Mouse (Mus musculus) stomach, embryonic 14.5 days (tissue): ENCODE measurements at regions not wholly inside any gene's neighbourhood (a gene's known extent, or its start where the extent isn't known, plus 50 kb on each side); places are given as distances from the start of the nearest gene placed in this dataset.

ENCODE experiments used
- ATAC-seq: fragments of 200-750 bp; cut with Nextera tagmentation; 2 replicates; pipeline ENCODE4 v1.8.0; 2017; ENCODE audit warnings: low read depth, moderate TSS enrichment; ENCODE audit not compliant: insufficient number of reproducible peaks, insufficient read depth, low FRiP score
- H3K27ac ChIP-seq: fragments of 300-500 bp; sonication (generic); 2 replicates; pipeline ENCODE4 v1.5.1; 2014; ENCODE audit warnings: mild to moderate bottlenecking, low read length, moderate library complexity, mixed read lengths
- H3K27me3 ChIP-seq: fragments of 300-500 bp; sonication (generic); 2 replicates; pipeline ENCODE4 v1.6.1; 2014; ENCODE audit warnings: low read length, control low read depth, mixed read lengths; ENCODE audit not compliant: control insufficient read depth, insufficient read depth
- H3K36me3 ChIP-seq: fragments of 300-500 bp; sonication (generic); 2 replicates; pipeline ENCODE4 v1.6.1; 2014; ENCODE audit warnings: mild to moderate bottlenecking, control low read depth, low read length, moderate library complexity, mixed read lengths; ENCODE audit not compliant: control insufficient read depth, insufficient read depth
- H3K4me1 ChIP-seq: fragments of 300-500 bp; sonication (generic); 2 replicates; pipeline ENCODE4 v1.6.1; 2014; ENCODE audit warnings: low read length, control low read depth, mixed read lengths; ENCODE audit not compliant: control insufficient read depth, insufficient read depth
- H3K4me2 ChIP-seq: fragments of 300-500 bp; sonication (generic); replicated peaks from 2 replicates; pipeline ENCODE4 v1.6.1; 2014; ENCODE audit warnings: low read depth, low read length, control low read depth
- H3K4me3 ChIP-seq: fragments of 300-500 bp; sonication (generic); 2 replicates; pipeline ENCODE4 v1.5.1; 2014; ENCODE audit warnings: low read depth, low read length, control low read depth
- H3K9ac ChIP-seq: fragments of 300-500 bp; sonication (generic); replicated peaks from 2 replicates; pipeline ENCODE4 v1.6.1; 2014; ENCODE audit warnings: low read depth, mild to moderate bottlenecking, control low read depth, low read length, moderate library complexity, mixed read lengths
- H3K9me3 ChIP-seq: fragments of 300-500 bp; sonication (generic); 2 replicates; pipeline ENCODE4 v1.6.1; 2016; ENCODE audit warnings: low read depth, low read length, control low read depth; ENCODE audit not compliant: control insufficient read depth
- WGBS: fragments of 180-500 bp; shearing (Covaris S2); extraction: QIAGEN DNeasy Blood & Tissue Kit; methylation state at CpG from one replicate; pipeline ENCODE4 v1.1.7; 2014; 5-methylcytosine and 5-hydroxymethylcytosine counted together

DNA sequence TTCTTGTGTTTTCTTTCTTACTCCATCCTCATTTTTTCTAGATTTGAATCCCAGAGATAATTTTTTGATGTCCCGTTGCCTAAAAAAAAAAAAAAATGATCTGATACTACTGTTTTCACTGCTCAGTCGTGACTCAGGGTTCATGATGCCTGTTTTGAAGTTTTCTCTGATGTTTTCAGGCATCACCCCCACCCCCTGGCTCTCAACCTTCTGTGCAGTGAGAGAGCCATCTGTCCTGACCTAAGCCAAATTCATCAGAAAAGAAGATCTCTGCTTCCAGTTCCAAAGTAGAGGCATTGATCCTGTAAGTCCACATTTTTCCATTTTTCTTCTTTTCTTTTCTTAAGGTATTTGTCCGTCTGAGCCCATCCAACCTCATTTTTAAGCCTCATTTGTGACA is 423.3 kb downstream of the Col12a1 start:
- 72% methylated on average over 3 of the region's 3 CpGs for WGBS
- Histone ChIP-seq H3K4me3 (no peak overlapping the region), H3K36me3 (no peaks in the 10 kb centered on the region), H3K4me2 (no peak overlapping the region), H3K4me1 (no peaks in the 10 kb centered on the region), H3K9ac (no peak overlapping the region), H3K27ac (no peak overlapping the region), H3K9me3 (no peaks in the 10 kb centered on the region), H3K27me3 (no peaks in the 10 kb centered on the region)
- no peak for ATAC-seq

- no peak for ATAC-seq
- no peaks in the 10 kb centered on the region for H3K36me3 ChIP-seq
- H3K27me3 ChIP-seq: no peaks in the 10 kb centered on the region
- 74% methylated on average over 3 of the region's 3 CpGs for WGBS
- H3K9me3 ChIP-seq: no peaks in the 10 kb centered on the region
- no peak overlapping the region for H3K9ac ChIP-seq
- no peak overlapping the region for H3K27ac ChIP-seq
- no peaks in the 10 kb centered on the region for H3K4me1 ChIP-seq
- H3K4me3 ChIP-seq: no peak overlapping the region
- H3K4me2 ChIP-seq: no peak overlapping the region
Measured at GRCm38 (mm10) chr9:79301580-79301979, 417.1 kb downstream of the Col12a1 start.

- WGBS: 24% methylated on average over 3 of the region's 3 CpGs
- no peak overlapping the region for H3K4me3 ChIP-seq
- no peak overlapping the region for H3K9ac ChIP-seq
- no peak for ATAC-seq
- H3K4me1 ChIP-seq: no peaks in the 10 kb centered on the region
- no peaks in the 10 kb centered on the region for H3K9me3 ChIP-seq
- no peaks in the 10 kb centered on the region for H3K27me3 ChIP-seq
- H3K36me3 ChIP-seq: no peaks in the 10 kb centered on the region
- H3K27ac ChIP-seq: no peak overlapping the region
- no peak overlapping the region for H3K4me2 ChIP-seq
Measured at GRCm38 (mm10) chr9:79310591-79310990, 408.0 kb downstream of the Col12a1 start.

- no peak overlapping the region for H3K4me3 ChIP-seq
- H3K4me2 ChIP-seq: no peak overlapping the region
- no peaks in the 10 kb centered on the region for H3K27me3 ChIP-seq
- no peak overlapping the region for H3K27ac ChIP-seq
- ATAC-seq: no peak
- no peak overlapping the region for H3K9ac ChIP-seq
- H3K36me3 ChIP-seq: no peaks in the 10 kb centered on the region
- no peaks in the 10 kb centered on the region for H3K9me3 ChIP-seq
- H3K4me1 ChIP-seq: no peaks in the 10 kb centered on the region
Measured at GRCm38 (mm10) chr9:79317411-79317810, 401.2 kb downstream of the Col12a1 start.

DNA sequence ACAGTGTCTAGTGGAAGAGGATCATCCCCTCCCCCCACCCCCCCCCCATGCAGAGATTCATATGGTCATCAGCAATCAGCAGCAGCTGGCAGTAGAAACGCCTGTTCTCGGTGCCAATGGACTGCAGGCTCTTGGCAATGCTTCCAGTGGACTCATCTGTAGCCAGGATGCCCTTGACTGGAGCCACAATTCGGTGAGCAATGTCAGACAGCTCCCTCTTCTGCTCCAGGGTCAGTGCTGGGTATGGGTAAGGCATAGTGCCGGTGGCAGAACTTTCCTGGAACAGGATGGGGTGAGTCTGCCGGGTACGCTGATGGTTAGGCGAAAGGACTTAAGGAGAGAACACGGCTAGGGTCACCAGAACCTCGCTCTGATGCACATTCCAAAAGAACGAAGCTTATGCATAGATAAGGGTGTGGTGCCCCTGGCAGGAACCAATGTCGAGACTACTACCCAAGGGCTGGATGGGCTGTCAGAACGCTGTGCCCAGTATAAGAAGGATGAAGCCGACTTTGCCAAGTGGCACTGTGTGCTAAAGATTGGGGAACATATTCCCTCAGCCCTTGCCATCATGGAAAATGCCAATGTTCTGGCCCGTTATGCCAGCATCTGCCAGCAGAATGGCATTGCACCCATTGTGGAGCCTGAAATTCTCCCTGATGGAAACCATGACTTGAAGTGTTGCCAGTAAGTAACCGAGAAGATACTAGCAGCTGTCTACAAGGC is 372.1 kb downstream of the Col12a1 start:
- WGBS: 93% methylated on average over 15 of the region's 15 CpGs

DNA sequence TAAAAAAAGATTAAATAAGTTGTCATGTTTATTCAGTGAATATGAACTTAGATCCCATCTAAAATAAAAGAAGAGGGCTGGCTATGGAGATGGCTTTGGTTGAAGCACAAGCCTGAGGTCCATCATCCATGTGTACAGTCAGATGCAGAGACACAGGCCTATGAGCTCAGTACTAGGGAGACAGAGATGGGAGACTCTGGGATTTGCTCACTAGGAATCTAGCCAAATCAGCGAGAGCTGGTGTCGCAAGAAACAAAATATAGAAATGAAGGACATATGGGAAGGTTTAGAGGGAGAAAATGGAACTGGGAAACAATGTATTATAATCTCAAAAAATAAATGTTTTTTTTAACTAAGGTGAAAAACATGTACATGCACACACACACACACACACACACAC is 326.6 kb downstream of the Col12a1 start:
- no peak for ATAC-seq
- Histone ChIP-seq H3K4me3 (no peak overlapping the region), H3K27ac (no peak overlapping the region)

More for the DNA sequence above, 372.1 kb downstream of the Col12a1 start:
- Histone ChIP-seq H3K9me3 (0 out of 2 replicates have a peak, but pooled peaks cover 4% of the 10 kb centered on the region), H3K4me1 (no peaks in the 10 kb centered on the region), H3K4me2 (no peak overlapping the region), H3K4me3 (no peak overlapping the region), H3K27me3 (no peaks in the 10 kb centered on the region), H3K36me3 (no peaks in the 10 kb centered on the region), H3K9ac (no peak overlapping the region), H3K27ac (no peak overlapping the region)
- no peak for ATAC-seq

GRCm38 (mm10) chr9:79414989-79415388 is 303.6 kb downstream of the Col12a1 start:
- Histone ChIP-seq H3K27ac (no peak overlapping the region), H3K9ac (no peak overlapping the region), H3K36me3 (no peaks in the 10 kb centered on the region), H3K4me3 (no peak overlapping the region), H3K4me2 (no peak overlapping the region), H3K4me1 (no peaks in the 10 kb centered on the region), H3K27me3 (no peaks in the 10 kb centered on the region), H3K9me3 (no peaks in the 10 kb centered on the region)
- no peak for ATAC-seq

More for the DNA sequence above, 326.6 kb downstream of the Col12a1 start:
- Histone ChIP-seq H3K36me3 (no peaks in the 10 kb centered on the region), H3K9ac (no peak overlapping the region), H3K9me3 (no peaks in the 10 kb centered on the region), H3K4me2 (no peak overlapping the region), H3K4me1 (no peaks in the 10 kb centered on the region), H3K27me3 (no peaks in the 10 kb centered on the region)
- WGBS: 75% methylated on average over 2 of the region's 2 CpGs

DNA sequence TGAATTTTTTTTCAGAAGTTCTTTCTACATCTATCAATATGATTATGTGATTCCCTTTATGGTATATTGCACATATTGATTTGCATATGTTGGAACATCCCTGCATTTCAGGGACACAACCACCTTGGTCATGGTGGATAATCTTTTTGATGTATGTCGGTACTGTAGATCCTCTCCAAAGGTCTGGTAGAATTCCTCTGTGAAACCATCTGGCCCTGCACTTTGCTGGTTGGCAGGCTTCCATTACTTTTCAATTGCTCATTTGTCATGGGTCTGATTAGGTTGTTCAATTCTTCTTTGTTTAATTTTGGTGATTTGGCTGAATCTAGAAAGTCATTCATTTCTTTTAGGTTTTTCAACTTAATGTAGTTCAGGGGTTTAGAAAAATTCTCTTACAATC is 288.2 kb downstream of the Col12a1 start:
- Histone ChIP-seq H3K9me3 (no peaks in the 10 kb centered on the region), H3K4me3 (no peak overlapping the region), H3K4me2 (no peak overlapping the region), H3K9ac (no peak overlapping the region), H3K36me3 (no peaks in the 10 kb centered on the region), H3K27me3 (no peaks in the 10 kb centered on the region), H3K27ac (no peak overlapping the region), H3K4me1 (no peaks in the 10 kb centered on the region)
- WGBS: 50% methylated on average over 1 of the region's 1 CpGs
- ATAC-seq: no peak

DNA sequence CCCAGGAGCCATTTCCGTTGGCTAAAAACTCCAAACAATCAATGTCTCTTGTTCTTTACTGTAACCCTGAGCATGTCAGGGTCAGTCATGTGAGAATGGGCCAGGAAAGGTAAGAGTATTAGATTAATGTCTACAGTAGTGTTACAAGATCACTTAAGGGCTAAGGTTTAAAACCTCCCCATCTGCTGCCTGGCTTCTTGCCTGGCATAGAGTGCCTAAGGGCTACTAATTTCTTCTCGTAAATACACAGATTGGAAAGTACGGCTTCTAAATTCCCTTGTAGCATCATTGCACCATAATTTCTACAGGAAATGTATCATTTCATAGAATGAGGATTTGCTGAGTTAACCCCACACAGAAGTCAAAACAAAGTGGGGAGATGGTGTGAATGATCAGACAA is 281.0 kb downstream of the Col12a1 start:
- Histone ChIP-seq H3K9me3 (no peaks in the 10 kb centered on the region), H3K4me3 (no peak overlapping the region), H3K4me1 (peaks cover 8% of the 10 kb centered on the region), H3K4me2 (no peak overlapping the region), H3K27me3 (no peaks in the 10 kb centered on the region), H3K27ac (no peak overlapping the region), H3K36me3 (no peaks in the 10 kb centered on the region), H3K9ac (no peak overlapping the region)
- 71% methylated on average over 3 of the region's 3 CpGs for WGBS
- no peak for ATAC-seq
